Mouse (Mus musculus) stomach, embryonic 14.5 days (tissue): ENCODE results near the gene Fam219a. TPM values are rescaled to one million over a fixed set of nuclear protein-coding genes. Genes with fewer than 3 reads are reported as not detected.

Experiments used
- ATAC-seq: fragments of 200-750 bp; cut with Nextera tagmentation; 2 replicates; pipeline ENCODE4 v1.8.0; 2017; ENCODE audit warnings: low read depth, moderate TSS enrichment; ENCODE audit not compliant: insufficient number of reproducible peaks, insufficient read depth, low FRiP score
- H3K27ac ChIP-seq: fragments of 300-500 bp; sonication (generic); 2 replicates; pipeline ENCODE4 v1.5.1; 2014; ENCODE audit warnings: mild to moderate bottlenecking, low read length, moderate library complexity, mixed read lengths
- H3K27me3 ChIP-seq: fragments of 300-500 bp; sonication (generic); 2 replicates; pipeline ENCODE4 v1.6.1; 2014; ENCODE audit warnings: low read length, control low read depth, mixed read lengths; ENCODE audit not compliant: control insufficient read depth, insufficient read depth
- H3K36me3 ChIP-seq: fragments of 300-500 bp; sonication (generic); 2 replicates; pipeline ENCODE4 v1.6.1; 2014; ENCODE audit warnings: mild to moderate bottlenecking, control low read depth, low read length, moderate library complexity, mixed read lengths; ENCODE audit not compliant: control insufficient read depth, insufficient read depth
- H3K4me1 ChIP-seq: fragments of 300-500 bp; sonication (generic); 2 replicates; pipeline ENCODE4 v1.6.1; 2014; ENCODE audit warnings: low read length, control low read depth, mixed read lengths; ENCODE audit not compliant: control insufficient read depth, insufficient read depth
- H3K4me2 ChIP-seq: fragments of 300-500 bp; sonication (generic); replicated peaks from 2 replicates; pipeline ENCODE4 v1.6.1; 2014; ENCODE audit warnings: low read depth, low read length, control low read depth
- H3K4me3 ChIP-seq: fragments of 300-500 bp; sonication (generic); 2 replicates; pipeline ENCODE4 v1.5.1; 2014; ENCODE audit warnings: low read depth, low read length, control low read depth
- H3K9ac ChIP-seq: fragments of 300-500 bp; sonication (generic); replicated peaks from 2 replicates; pipeline ENCODE4 v1.6.1; 2014; ENCODE audit warnings: low read depth, mild to moderate bottlenecking, control low read depth, low read length, moderate library complexity, mixed read lengths
- H3K9me3 ChIP-seq: fragments of 300-500 bp; sonication (generic); 2 replicates; pipeline ENCODE4 v1.6.1; 2016; ENCODE audit warnings: low read depth, low read length, control low read depth; ENCODE audit not compliant: control insufficient read depth
- WGBS: fragments of 180-500 bp; shearing (Covaris S2); extraction: QIAGEN DNeasy Blood & Tissue Kit; methylation state at CpG from one replicate; pipeline ENCODE4 v1.1.7; 2014; 5-methylcytosine and 5-hydroxymethylcytosine counted together
- polyA plus RNA-seq: library from polyadenylated mRNA; unstranded; fragments of >200 nt; fragmentation: Nextera tagmentation; extraction: Ambion mirVana; gene quantifications from 2 replicates; pipeline ENCODE4 v1.2.1, GENCODE M21; 2014

The Fam219a gene
- polyA plus RNA-seq, 1 experiment from 2014 or later, result 3.9 TPM

DNA sequence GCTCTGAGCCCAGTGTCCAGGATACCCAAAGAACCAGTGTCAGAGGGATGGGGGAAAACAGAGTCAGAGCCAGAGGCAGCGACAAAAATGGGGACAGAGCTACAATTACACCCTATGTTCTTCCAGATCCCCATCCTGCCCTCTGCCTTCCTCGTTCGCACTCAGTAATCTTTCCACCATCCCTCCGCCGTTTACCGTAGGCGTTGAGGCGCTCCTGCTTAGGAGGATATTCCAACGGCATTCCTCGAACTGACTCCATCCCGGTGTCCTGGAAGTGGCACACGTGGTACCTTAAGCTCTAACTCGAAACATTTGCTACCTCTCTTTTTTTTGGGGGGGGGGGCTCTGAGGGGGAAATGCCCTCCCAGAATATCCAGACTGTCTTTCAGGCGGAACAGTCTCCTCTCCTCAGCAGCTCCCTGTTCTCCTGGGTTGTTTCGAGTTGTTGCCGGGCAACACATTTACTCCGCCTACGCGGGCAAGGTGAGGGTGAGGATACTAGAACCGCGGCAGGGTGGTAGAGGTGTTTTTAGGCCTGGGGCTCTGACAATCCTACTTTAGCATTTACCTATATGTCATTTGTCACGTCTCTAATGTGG is 61.9 kb downstream of the Fam219a start:
- Histone ChIP-seq H3K36me3 (no peaks in the 10 kb centered on the region), H3K9me3 (no peaks in the 10 kb centered on the region), H3K4me1 (peaks cover 8% of the 10 kb centered on the region), H3K27me3 (no peaks in the 10 kb centered on the region), H3K27ac (no peak overlapping the region), H3K4me3 (peak overlapping the region; percentile 47), H3K4me2 (peak overlapping the region; percentile 84), H3K9ac (peak overlapping the region; percentile 36; the same call in 1 of the 2 replicates)
- WGBS, result 3% methylated on average over 22 of the region's 22 CpGs
- no peak for ATAC-seq

DNA sequence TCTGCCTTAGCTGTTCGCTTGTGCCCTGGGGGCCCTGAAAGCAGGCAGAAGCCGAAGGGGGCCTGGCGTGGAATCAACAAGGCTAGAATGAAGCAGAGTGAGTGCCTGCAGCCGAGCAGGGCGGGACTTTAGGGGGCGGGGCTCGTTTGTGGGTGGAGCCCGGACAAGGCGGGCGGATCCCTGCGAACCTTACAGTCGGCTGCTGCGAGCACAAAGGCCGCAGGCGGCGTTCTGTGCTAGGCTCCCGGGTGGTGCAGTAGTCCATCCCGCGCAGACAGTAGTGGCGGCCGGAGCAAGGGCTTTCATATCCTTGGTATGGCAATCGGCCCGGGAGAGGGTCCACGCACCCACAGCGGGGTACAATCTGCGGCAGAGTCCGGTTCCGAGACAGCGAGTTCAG is 62.4 kb downstream of the Fam219a start:
- Histone ChIP-seq H3K4me2 (peak overlapping the region; percentile 84), H3K9me3 (no peaks in the 10 kb centered on the region), H3K27ac (no peak overlapping the region), H3K27me3 (no peaks in the 10 kb centered on the region), H3K4me3 (peak overlapping the region; percentile 47), H3K4me1 (peaks cover 13% of the 10 kb centered on the region), H3K9ac (peak overlapping the region; percentile 36; the same call in 1 of the 2 replicates), H3K36me3 (no peaks in the 10 kb centered on the region)
- under 1% methylated on average over 29 of the region's 29 CpGs for WGBS
- ATAC-seq, result peak; percentile 60

GRCm38 (mm10) chr4:41506156-41506555 is 63.2 kb downstream of the Fam219a start:
- 0 out of 2 replicates have a peak overlapping the region, but pooled peaks have one; percentile 47 for H3K4me3 ChIP-seq
- WGBS, result 12% methylated on average over 13 of the region's 13 CpGs
- H3K4me1 ChIP-seq, result peaks cover 13% of the 10 kb centered on the region
- no peak overlapping the region for H3K27ac ChIP-seq
- no peaks in the 10 kb centered on the region for H3K36me3 ChIP-seq
- peak overlapping the region; percentile 84; the same call in 1 of the 2 replicates for H3K4me2 ChIP-seq
- no peak for ATAC-seq
- no peaks in the 10 kb centered on the region for H3K9me3 ChIP-seq
- H3K27me3 ChIP-seq, result 0 out of 2 replicates have a peak, but pooled peaks cover 3% of the 10 kb centered on the region
- no peak overlapping the region for H3K9ac ChIP-seq

DNA sequence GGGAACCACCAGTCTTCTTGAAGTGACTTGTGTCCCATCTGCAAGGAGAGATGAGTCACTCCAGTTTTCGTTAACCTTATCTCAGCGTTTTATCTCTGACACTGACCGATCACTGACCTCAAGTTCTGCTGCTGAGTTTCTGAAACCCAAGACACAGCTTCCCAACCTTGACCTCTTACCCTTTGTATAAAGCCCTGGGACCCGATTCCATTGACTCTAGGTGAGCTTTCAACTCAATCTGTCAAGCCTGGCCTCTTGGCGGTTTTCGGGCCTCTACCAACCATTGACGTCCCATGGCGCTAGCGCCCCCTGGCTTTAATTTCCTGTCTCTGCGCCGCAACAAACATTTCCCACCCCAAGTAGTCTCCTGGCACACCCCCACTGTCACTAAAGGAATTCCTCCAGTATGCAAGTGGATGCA is 64.2 kb downstream of the Fam219a start:
- Histone ChIP-seq H3K36me3 (no peaks in the 10 kb centered on the region), H3K27ac (no peak overlapping the region), H3K4me1 (peaks cover 13% of the 10 kb centered on the region), H3K4me2 (no peak overlapping the region), H3K9me3 (no peaks in the 10 kb centered on the region), H3K27me3 (peaks cover 11% of the 10 kb centered on the region; the same call in 1 of the 2 replicates), H3K9ac (no peak overlapping the region), H3K4me3 (no peak overlapping the region)
- WGBS, result 55% methylated on average over 11 of the region's 11 CpGs
- ATAC-seq, result no peak

DNA sequence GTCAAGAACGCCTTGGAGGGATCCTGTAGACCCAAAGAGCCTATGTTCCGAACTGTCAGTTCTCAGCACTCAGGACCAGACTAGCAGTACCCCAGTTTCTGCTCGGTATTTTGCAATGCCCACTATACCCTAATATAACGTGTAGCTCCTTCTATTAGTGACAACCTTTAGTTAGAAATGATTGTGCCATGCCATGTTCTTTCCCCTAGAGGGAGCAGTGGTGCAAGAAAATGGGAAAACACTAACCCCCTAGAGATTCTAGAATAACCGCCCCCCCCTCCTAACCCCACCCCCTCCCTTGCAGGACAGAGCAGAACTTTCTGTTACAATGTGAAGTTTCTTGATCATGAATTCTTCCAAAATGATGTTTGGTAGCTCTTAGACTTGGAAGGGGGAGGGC is 65.0 kb downstream of the Fam219a start:
- 71% methylated on average over 5 of the region's 5 CpGs for WGBS
- no peak overlapping the region for H3K4me2 ChIP-seq
- H3K36me3 ChIP-seq, result no peaks in the 10 kb centered on the region
- no peak for ATAC-seq
- H3K9me3 ChIP-seq, result no peaks in the 10 kb centered on the region
- H3K4me3 ChIP-seq, result no peak overlapping the region
- peaks cover 19% of the 10 kb centered on the region for H3K27me3 ChIP-seq
- H3K27ac ChIP-seq, result no peak overlapping the region
- H3K9ac ChIP-seq, result no peak overlapping the region
- H3K4me1 ChIP-seq, result peaks cover 13% of the 10 kb centered on the region

GRCm38 (mm10) chr4:41502986-41503412 is 66.3 kb downstream of the Fam219a start, which contains the start of gene AI464131:
TSS of gene AI464131 (minus strand) at chr4:41503076.
- peak within 1 kb of the TSS; percentile 82 for H3K4me2 ChIP-seq
- 2% methylated on average over 18 of the region's 18 CpGs for WGBS
- peaks cover 32% of the 10 kb centered on the region for H3K27me3 ChIP-seq
- peak within 1 kb of the TSS; percentile 35 for H3K4me3 ChIP-seq
- ATAC-seq, result peak; percentile 95
- no peaks in the 10 kb centered on the region for H3K9me3 ChIP-seq
- H3K36me3 ChIP-seq, result no peaks in the 10 kb centered on the region
- no peak within 1 kb of the TSS; the same call in 1 of the 2 replicates for H3K9ac ChIP-seq
- H3K4me1 ChIP-seq, result peaks cover 23% of the 10 kb centered on the region
- H3K27ac ChIP-seq, result no peak within 1 kb of the TSS

DNA sequence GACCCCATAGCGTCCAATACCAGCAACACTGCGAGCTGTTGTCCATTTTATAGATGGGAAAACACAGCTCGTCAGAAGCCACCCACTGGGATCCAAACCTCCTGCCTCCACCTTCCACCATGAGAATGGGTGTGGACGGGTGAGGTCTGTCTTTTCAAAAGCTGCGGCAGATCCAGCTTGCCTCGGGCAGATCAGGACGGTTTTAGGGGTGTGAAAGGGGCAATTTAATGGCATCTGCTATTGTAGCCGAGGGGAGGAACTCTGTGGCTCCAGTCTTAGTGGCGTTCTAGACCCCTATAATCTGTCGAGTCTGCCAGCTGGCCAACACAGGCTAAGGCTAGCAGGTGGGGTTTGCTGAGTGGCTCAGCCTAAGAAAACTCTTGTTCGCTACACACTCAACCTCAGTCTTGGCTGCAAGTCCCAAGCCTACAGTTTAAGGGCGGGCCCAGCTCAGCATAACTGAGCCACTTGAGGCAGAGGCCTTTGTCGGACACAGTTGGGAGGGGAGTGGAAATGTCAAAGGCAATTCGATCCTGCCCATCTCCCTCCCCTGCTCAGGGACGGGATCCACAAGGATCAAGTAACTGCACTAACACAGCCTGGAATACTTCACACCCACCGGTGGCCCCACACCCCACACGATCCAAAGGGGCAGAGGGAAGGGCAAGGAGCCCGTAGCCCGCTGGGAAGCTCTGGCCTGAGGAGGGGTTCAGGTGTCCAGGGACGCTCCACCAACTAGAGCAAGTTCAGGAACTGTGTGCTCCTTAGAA is 67.0 kb downstream of the Fam219a start:
- Histone ChIP-seq H3K36me3 (no peaks in the 10 kb centered on the region), H3K27me3 (peaks cover 39% of the 10 kb centered on the region), H3K4me1 (peaks cover 26% of the 10 kb centered on the region), H3K9me3 (no peaks in the 10 kb centered on the region), H3K4me3 (peak overlapping the region; percentile 35), H3K4me2 (peak overlapping the region; percentile 82), H3K9ac (no peak overlapping the region; the same call in 1 of the 2 replicates), H3K27ac (no peak overlapping the region)
- 18% methylated on average over 20 of the region's 20 CpGs for WGBS
- ATAC-seq, result peak; percentile 24; the same call in 1 of the 2 replicates

- Histone ChIP-seq H3K27ac (no peak overlapping the region), H3K27me3 (peaks cover 48% of the 10 kb centered on the region), H3K9ac (no peak overlapping the region; the same call in 1 of the 2 replicates), H3K9me3 (no peaks in the 10 kb centered on the region), H3K4me2 (no peak overlapping the region), H3K4me3 (no peak overlapping the region), H3K4me1 (peaks cover 22% of the 10 kb centered on the region; the same call in 1 of the 2 replicates), H3K36me3 (no peaks in the 10 kb centered on the region)
- ATAC-seq, result no peak
- whole genome bisulfite sequencing, result 84% methylated on average over 4 of the region's 4 CpGs
Observed at GRCm38 (mm10) chr4:41500787-41501186, 68.6 kb downstream of the Fam219a start.
